Mouse (Mus musculus) bone marrow macrophage, adult 2 months (primary cell): ENCODE data around the gene Nod2.

Experiments
- CTCF ChIP-seq: IDR thresholded peaks from 2 replicates; pipeline ENCODE4 v1.5.1; 2012; ENCODE audit warnings: low read depth, mild to moderate bottlenecking, low read length, moderate library complexity
- POLR2A ChIP-seq: IDR thresholded peaks from 2 replicates; pipeline ENCODE4 v1.6.1; 2012; ENCODE audit warnings: mild to moderate bottlenecking, low read depth, low read length, borderline replicate concordance

DNA sequence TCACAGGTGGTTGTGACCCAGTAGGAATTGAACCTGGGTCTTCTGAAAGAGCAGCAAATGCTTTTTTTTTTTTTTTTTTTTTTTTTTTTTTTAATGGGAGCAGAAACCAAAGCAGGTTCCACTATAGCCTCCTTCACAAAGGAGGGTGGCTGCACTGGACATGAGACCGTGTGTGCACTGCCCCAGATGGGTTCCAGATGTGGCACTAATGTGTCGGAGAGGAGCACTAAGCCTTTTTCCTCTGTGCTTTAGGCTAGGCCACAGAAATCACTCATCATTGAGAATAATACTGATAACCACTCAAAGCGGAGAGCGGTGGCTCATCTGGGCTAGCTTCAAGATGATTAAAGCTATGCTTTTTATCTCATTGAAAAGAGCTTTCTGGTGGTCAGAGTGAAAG is 46.3 kb downstream of the Nod2 start:
- TF ChIP-seq CTCF, result no peak
- TF ChIP-seq POLR2A, result no peak
